Mouse (Mus musculus) lung, postnatal 0 days (tissue): Measurements from ENCODE around the gene Zfp704. TPM values are rescaled to one million over a fixed set of nuclear protein-coding genes. Genes with fewer than 3 reads are reported as not detected.
A peak's percentile ranks its signal among the peaks of the same experiment; 100 is the strongest.

Experiments
- ATAC-seq: fragments of 200-750 bp; cut with Nextera tagmentation; 2 replicates; pipeline ENCODE4 v1.8.0; 2017; ENCODE audit warnings: moderate library complexity
- DNase-seq: peaks from one replicate; pipeline ENCODE4 v3.0.0-alpha.2; 2016; ENCODE audit warnings: low spot score
- H3K27ac ChIP-seq: fragments of 300-500 bp; sonication (generic); 2 replicates; pipeline ENCODE4 v1.5.1; 2014; ENCODE audit warnings: antibody characterized with exemption, mild to moderate bottlenecking, low read length, mixed read lengths
- H3K27me3 ChIP-seq: fragments of 300-500 bp; sonication (generic); replicated peaks from 2 replicates; pipeline ENCODE4 v1.6.1; 2014; ENCODE audit warnings: low read length, mixed read lengths; ENCODE audit not compliant: insufficient read depth
- H3K36me3 ChIP-seq: fragments of 300-500 bp; sonication (generic); 2 replicates; pipeline ENCODE4 v1.6.1; 2014; ENCODE audit warnings: low read length, mixed read lengths; ENCODE audit not compliant: insufficient read depth
- H3K4me1 ChIP-seq: fragments of 300-500 bp; sonication (generic); 2 replicates; pipeline ENCODE4 v1.6.1; 2014; ENCODE audit warnings: antibody characterized with exemption, low read depth, low read length, mixed read lengths; ENCODE audit not compliant: insufficient read depth
- H3K4me2 ChIP-seq: fragments of 300-500 bp; sonication (generic); replicated peaks from 2 replicates; pipeline ENCODE4 v1.6.1; 2014; ENCODE audit warnings: low read depth, mild to moderate bottlenecking, low read length, moderate library complexity, mixed read lengths
- H3K4me3 ChIP-seq: fragments of 300-500 bp; sonication (generic); 2 replicates; pipeline ENCODE4 v1.5.1; 2014; ENCODE audit warnings: low read depth, low read length
- H3K9ac ChIP-seq: fragments of 300-500 bp; sonication (generic); replicated peaks from 2 replicates; pipeline ENCODE4 v1.6.1; 2014; ENCODE audit warnings: low read depth, mild to moderate bottlenecking
- H3K9me3 ChIP-seq: fragments of 300-500 bp; sonication (generic); 2 replicates; pipeline ENCODE4 v1.6.1; 2016; ENCODE audit warnings: low read length, mixed read lengths
- CTCF ChIP-seq: IDR thresholded peaks from 2 replicates; pipeline ENCODE4 v1.5.1; 2016; ENCODE audit warnings: antibody characterized with exemption, mild to moderate bottlenecking
- EP300 ChIP-seq: IDR thresholded peaks from 2 replicates; pipeline ENCODE4 v1.6.1; 2016; ENCODE audit warnings: antibody characterized with exemption, mild to moderate bottlenecking, control low read depth
- WGBS: fragments of 180-500 bp; shearing (Covaris S2); extraction: QIAGEN DNeasy Blood & Tissue Kit; methylation state at CpG from one replicate; pipeline ENCODE4 v1.1.7; 2014; 5-methylcytosine and 5-hydroxymethylcytosine counted together
- polyA plus RNA-seq: library from polyadenylated mRNA; unstranded; fragments of >200 nt; fragmentation: Nextera tagmentation; extraction: Ambion mirVana; gene quantifications from 2 replicates; pipeline ENCODE4 v1.2.1, GENCODE M21; 2015

Gene Zfp704
- polyA plus RNA-seq, 1 experiment from 2014 or later, result 5.9 TPM

DNA sequence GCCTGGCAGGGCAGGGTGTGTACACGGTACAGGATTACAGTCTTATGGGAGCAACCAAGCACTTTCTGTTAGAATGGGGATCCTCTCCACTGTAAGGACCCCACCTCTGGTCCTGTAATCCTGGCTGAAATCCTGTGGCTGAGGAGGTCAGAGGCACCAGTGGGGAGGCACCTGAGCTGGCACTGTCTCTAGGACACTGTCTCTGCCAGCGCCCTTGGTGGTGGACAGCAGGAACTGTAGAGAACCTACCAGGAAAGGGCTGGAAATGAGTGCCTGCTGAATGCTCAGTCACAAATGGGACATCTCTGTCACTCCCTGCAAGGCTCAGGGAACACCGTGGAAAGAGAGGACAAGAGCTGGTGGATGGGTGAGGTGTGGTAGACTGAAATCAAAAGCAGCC lies 133.5 kb downstream of the Zfp704 start:
- no peak overlapping the region for H3K4me2 ChIP-seq
- 91% methylated on average over 3 of the region's 3 CpGs for WGBS
- no peaks in the 10 kb centered on the region for H3K9me3 ChIP-seq
- H3K4me3 ChIP-seq, result no peak overlapping the region
- H3K4me1 ChIP-seq, result no peaks in the 10 kb centered on the region
- no peak for ATAC-seq
- no peak overlapping the region for H3K27ac ChIP-seq
- DNase-seq, result no peak
- no peak overlapping the region for H3K9ac ChIP-seq
- TF ChIP-seq CTCF (no peak), EP300 (no peak)
- no peaks in the 10 kb centered on the region for H3K36me3 ChIP-seq
- H3K27me3 ChIP-seq, result no peaks in the 10 kb centered on the region

DNA sequence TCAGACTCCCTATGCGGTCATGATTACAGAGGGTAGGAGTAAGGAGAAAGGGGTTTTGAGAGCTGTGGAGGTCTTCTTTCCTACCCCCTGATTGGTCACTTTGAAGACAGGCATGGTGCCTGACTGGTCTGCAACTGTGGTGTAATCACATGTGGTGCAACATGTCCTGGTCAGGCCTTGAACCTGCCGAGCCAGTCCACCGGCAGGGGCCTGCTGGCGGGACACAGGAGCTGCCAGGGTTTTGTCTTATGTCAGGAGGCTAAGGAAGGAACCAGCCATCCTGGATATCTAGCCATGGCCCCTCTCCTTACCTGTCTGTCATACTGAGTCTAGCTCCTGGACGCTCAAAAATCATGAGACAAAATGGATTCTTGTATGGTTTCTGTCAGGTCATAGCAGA lies 134.4 kb downstream of the Zfp704 start:
- Histone ChIP-seq H3K27ac (no peak overlapping the region), H3K36me3 (no peaks in the 10 kb centered on the region), H3K4me1 (no peaks in the 10 kb centered on the region), H3K27me3 (no peaks in the 10 kb centered on the region), H3K4me3 (no peak overlapping the region), H3K4me2 (no peak overlapping the region), H3K9ac (no peak overlapping the region), H3K9me3 (no peaks in the 10 kb centered on the region)
- no peak for ATAC-seq
- 89% methylated on average over 5 of the region's 5 CpGs for WGBS
- no peak for DNase-seq
- no peak for TF ChIP-seq CTCF
- TF ChIP-seq EP300, result no peak

DNA sequence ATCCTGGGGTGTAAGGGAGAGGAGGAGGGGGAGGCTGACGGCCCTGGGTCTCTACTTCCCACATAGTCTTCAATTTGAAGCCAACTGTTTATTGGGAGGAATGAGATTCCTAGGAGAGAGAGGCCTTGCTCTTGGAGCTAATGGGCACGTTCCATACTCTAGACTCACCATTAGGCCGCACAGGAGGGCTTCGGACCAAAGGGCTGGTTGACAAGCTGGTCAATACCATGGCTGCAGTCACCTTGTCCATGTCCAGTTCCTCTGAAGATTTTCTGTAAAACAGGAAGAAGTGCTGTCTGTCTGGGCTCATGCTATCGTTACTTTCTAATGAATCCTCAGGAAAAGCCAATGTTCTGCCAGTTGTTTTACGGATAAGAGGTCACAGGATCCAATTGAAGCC lies 135.6 kb downstream of the Zfp704 start:
- no peaks in the 10 kb centered on the region for H3K27me3 ChIP-seq

DNA sequence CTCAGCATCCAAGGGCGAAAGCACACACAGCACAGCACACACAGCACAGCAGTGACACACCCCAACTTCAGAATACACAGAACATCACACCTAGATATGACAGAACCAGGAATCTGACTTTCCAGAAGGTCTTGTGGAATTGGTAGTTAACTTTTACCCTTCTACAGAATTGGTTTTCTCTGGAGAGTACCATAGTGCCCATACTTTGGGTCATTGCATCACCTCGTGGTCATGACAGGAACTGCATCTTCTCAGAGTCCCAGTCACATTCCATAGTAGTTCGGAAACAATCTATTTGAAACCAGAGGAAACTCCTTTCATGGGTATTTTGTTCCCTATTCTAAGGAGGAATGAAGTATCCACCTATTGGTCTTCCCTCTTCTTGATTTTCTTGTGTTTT lies 143.6 kb downstream of the Zfp704 start:
- DNase-seq, result peak; percentile 70
- 38% methylated on average over 3 of the region's 3 CpGs for WGBS

More for the DNA sequence above, 135.6 kb downstream of the Zfp704 start:
- H3K27ac ChIP-seq, result no peak overlapping the region
- no peak overlapping the region for H3K9ac ChIP-seq
- WGBS, result 92% methylated on average over 6 of the region's 6 CpGs
- no peak for DNase-seq
- no peaks in the 10 kb centered on the region for H3K36me3 ChIP-seq
- H3K4me2 ChIP-seq, result no peak overlapping the region
- ATAC-seq, result no peak
- no peak for TF ChIP-seq EP300
- TF ChIP-seq CTCF, result no peak
- H3K4me3 ChIP-seq, result no peak overlapping the region
- no peaks in the 10 kb centered on the region for H3K4me1 ChIP-seq
- H3K9me3 ChIP-seq, result no peaks in the 10 kb centered on the region

DNA sequence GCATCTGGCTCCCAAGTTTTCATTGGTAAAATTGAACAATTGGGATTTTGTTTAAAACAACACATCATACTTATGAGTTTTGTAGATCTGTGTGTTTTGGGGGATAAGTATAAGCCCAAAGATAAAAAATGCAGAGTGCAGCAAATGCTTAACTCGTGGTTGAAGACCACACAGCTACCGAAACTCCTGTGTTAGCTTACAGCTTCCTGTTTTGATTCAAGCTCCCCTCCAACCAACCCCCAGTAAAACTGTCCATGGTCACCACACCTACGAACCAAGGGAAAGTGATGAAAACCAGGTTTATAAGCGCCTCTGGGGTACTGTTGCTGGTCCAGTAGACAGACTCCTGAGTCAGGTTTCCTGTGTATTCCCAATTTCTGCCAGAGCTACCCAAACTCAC lies 144.2 kb downstream of the Zfp704 start:
- Histone ChIP-seq H3K27me3 (no peaks in the 10 kb centered on the region), H3K27ac (no peak overlapping the region), H3K36me3 (no peaks in the 10 kb centered on the region), H3K9me3 (no peaks in the 10 kb centered on the region), H3K9ac (no peak overlapping the region), H3K4me3 (no peak overlapping the region), H3K4me2 (no peak overlapping the region), H3K4me1 (no peaks in the 10 kb centered on the region)
- WGBS, result 74% methylated on average over 4 of the region's 4 CpGs
- TF ChIP-seq EP300 (no peak), CTCF (no peak)
- DNase-seq (no peak), ATAC-seq (no peak)

More for the DNA sequence above, 143.6 kb downstream of the Zfp704 start:
- Histone ChIP-seq H3K4me1 (no peaks in the 10 kb centered on the region), H3K9ac (no peak overlapping the region), H3K27ac (no peak overlapping the region), H3K27me3 (no peaks in the 10 kb centered on the region), H3K4me2 (no peak overlapping the region), H3K4me3 (no peak overlapping the region), H3K36me3 (no peaks in the 10 kb centered on the region), H3K9me3 (no peaks in the 10 kb centered on the region)
- no peak for TF ChIP-seq EP300
- TF ChIP-seq CTCF, result peak; percentile 94
- ATAC-seq, result peak; percentile 77

DNA sequence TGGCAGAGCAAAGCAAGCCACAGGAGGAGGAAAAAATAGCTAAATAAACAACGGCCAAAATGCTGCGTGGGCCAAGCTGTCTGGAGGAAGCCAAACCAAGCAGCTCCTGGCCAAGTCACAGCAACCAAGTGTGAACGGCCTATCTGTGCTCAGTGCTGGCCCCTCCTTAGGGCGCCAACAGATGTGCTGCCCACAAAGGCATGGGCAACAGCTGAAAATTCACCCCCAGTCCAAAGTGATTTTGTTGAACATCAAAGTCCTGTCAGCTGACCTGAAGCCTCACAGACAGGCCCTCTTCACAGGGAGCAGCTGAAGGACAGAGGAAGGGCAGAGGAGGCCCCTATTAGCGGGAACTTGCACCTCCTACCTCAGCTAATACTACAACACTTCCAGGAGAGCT lies 148.2 kb downstream of the Zfp704 start:
- no peaks in the 10 kb centered on the region for H3K9me3 ChIP-seq
- no peak for ATAC-seq
- H3K27me3 ChIP-seq, result no peaks in the 10 kb centered on the region
- no peak overlapping the region for H3K4me3 ChIP-seq
- DNase-seq, result no peak
- WGBS, result 72% methylated on average over 5 of the region's 5 CpGs
- H3K4me1 ChIP-seq, result no peaks in the 10 kb centered on the region
- no peaks in the 10 kb centered on the region for H3K36me3 ChIP-seq
- TF ChIP-seq EP300 (no peak), CTCF (no peak)
- H3K27ac ChIP-seq, result no peak overlapping the region
- no peak overlapping the region for H3K9ac ChIP-seq
- H3K4me2 ChIP-seq, result no peak overlapping the region

DNA sequence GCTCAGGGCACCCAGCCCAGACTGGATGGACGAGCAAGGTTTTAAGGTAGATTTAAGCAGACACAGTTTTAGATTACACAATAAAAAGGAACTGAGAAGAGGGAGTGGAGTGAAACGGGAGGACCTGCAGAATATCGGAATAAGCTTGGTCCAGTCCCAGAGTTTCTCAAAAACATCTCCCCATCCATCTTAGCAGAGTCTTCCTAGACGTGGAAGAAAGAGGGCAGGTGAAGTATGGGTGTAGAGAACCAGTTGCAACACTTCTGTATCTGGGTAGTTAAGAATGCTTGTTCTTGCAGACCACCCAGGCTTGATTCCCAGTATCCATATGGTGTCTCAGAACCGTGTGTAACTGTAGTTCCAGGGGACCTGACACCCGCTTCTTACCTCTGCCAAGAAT lies 149.6 kb downstream of the Zfp704 start:
- no peak overlapping the region for H3K27ac ChIP-seq
- H3K27me3 ChIP-seq, result no peaks in the 10 kb centered on the region
- no peak overlapping the region for H3K9ac ChIP-seq
- no peaks in the 10 kb centered on the region for H3K36me3 ChIP-seq
- no peaks in the 10 kb centered on the region for H3K4me1 ChIP-seq
- no peak overlapping the region for H3K4me3 ChIP-seq
- DNase-seq (no peak), ATAC-seq (no peak)
- no peak for TF ChIP-seq EP300
- no peak for TF ChIP-seq CTCF
- whole genome bisulfite sequencing, result 79% methylated on average over 6 of the region's 6 CpGs
- no peak overlapping the region for H3K4me2 ChIP-seq
- H3K9me3 ChIP-seq, result no peaks in the 10 kb centered on the region
